In the genomic region with DNA sequence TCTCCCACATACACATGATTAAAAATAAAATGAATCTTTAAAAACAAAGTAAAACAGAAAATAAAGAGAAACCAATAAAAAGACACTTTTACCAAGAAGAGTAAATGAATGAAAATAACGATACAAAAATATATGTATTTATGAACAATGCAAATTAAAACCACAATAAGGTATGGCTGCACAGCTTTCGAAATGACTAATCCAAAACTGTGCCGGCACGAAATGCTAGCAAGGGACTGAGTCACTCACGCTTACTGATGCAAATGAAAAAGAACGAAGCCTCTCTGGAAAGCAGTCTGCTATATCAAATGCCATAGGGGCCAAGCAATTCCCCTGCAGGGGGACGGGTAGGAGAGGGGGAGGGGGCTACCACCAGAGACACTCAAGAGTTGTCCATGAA, we compare ENCODE assay signal across 20 mouse cellular contexts.
A peak's percentile ranks its signal among the peaks of the same experiment; 100 is the strongest.
DNase-seq lines count a peak whose midpoint lies in the region; ATAC-seq and TF ChIP-seq lines count a peak whose summit lies in the region.
"Had no signal": no experiment of that assay in that cellular context is flagged by ENCODE, and none has a peak within 500 bp of the region (broad histone marks: within the 10 kb centered on the region; RNA-seq: fewer than 3 reads in every experiment).

No protein-coding gene starts in this region.

- peak; percentile 74 for DNase-seq in heart, adult 11 months
- no peak for DNase-seq in heart, adult 8-10 months (ENCODE audit: low spot score)
- peak; percentile 17 for DNase-seq in right cerebral cortex, adult 18-20 months
- DNase-seq in right cerebral cortex, postnatal 4 days: no peak
- peak; percentile 15 for DNase-seq in telencephalon, adult 2 months (ENCODE audit: low read depth, low spot score)
- DNase-seq in lung, postnatal 4 days: no peak
- no peak for DNase-seq in lung, adult 2 months
- DNase-seq: cerebellum, postnatal 14 days; embryo, embryonic 11 days; gastrocnemius, postnatal 25 days; heart, postnatal 10 days; thymus, postnatal 25 days had no signal

- H3K4me3 ChIP-seq in lung, adult 2 months (replicated peaks; ENCODE audit: extremely low read depth, low read depth, low read length): no peak overlapping the region
- H3K4me3 ChIP-seq: embryonic facial prominence, embryonic 15.5 days; heart, embryonic 10.5 days; hindbrain, embryonic 13.5 days; liver, embryonic 12.5 days; lung, embryonic 15.5 days; midbrain, embryonic 13.5 days had no signal

- ATAC-seq in activated CD4-positive, CD25-positive, alpha-beta regulatory T cell, adult 4 months: peak; percentile 68
- ATAC-seq: intestine, postnatal 0 days; liver, embryonic 12.5 days; midbrain, embryonic 13.5 days had no signal

- 87% methylated on average over 7 of the region's 7 CpGs for WGBS in lung, adult 2 months

- TF ChIP-seq POLR2A in lung, adult 2 months (IDR thresholded peaks at IDR 0.05; ENCODE audit: borderline replicate concordance, extremely low read depth, low read depth, low read length): no peak

- no peaks in the 10 kb centered on the region for H3K4me1 ChIP-seq in lung, adult 2 months (ENCODE audit: control insufficient read depth, insufficient read depth, low read length)
- H3K4me1 ChIP-seq: embryonic facial prominence, embryonic 15.5 days; heart, embryonic 10.5 days; hindbrain, embryonic 13.5 days; lung, embryonic 15.5 days; midbrain, embryonic 13.5 days had no signal

- no peak for TF ChIP-seq CTCF in lung, adult 2 months (IDR thresholded peaks at IDR 0.05; ENCODE audit: insufficient read depth, low read length)

Comparison
In these comparisons a context has a peak if more than half of its experiments do, and no peak if none do; other contexts are left out.
1. DNase-seq: peak in heart, adult 11 months (single experiment), right cerebral cortex, adult 18-20 months (single experiment) and telencephalon, adult 2 months (single experiment); none in heart, adult 8-10 months (single experiment), right cerebral cortex, postnatal 4 days (single experiment), lung, postnatal 4 days (0 of 2) and lung, adult 2 months (single experiment).